Mouse (Mus musculus) forebrain, postnatal 0 days (tissue): ENCODE results near the gene Taf12. TPM values are rescaled to one million over a fixed set of nuclear protein-coding genes. Genes with fewer than 3 reads are reported as not detected.

Experiments
- ATAC-seq: fragments of 200-750 bp; cut with Nextera tagmentation; 2 replicates; pipeline ENCODE4 v1.8.0; 2017; ENCODE audit warnings: mild to moderate bottlenecking, moderate library complexity
- DNase-seq: peaks from one replicate; pipeline ENCODE4 v3.0.0-alpha.2; 2015
- H3K27ac ChIP-seq: fragments of 300-500 bp; sonication (generic); 2 replicates; pipeline ENCODE4 v1.5.1; 2014; ENCODE audit warnings: low read depth, mild to moderate bottlenecking, antibody characterized with exemption, low read length, moderate library complexity, mixed read lengths
- H3K27me3 ChIP-seq: fragments of 300-500 bp; sonication (generic); 2 replicates; pipeline ENCODE4 v1.6.1; 2014; ENCODE audit warnings: mild to moderate bottlenecking, low read length, mixed read lengths; ENCODE audit not compliant: insufficient read depth
- H3K36me3 ChIP-seq: fragments of 300-500 bp; sonication (generic); 2 replicates; pipeline ENCODE4 v1.6.1; 2014; ENCODE audit warnings: mild to moderate bottlenecking, moderate library complexity; ENCODE audit not compliant: insufficient read depth
- H3K4me1 ChIP-seq: fragments of 300-500 bp; sonication (generic); 2 replicates; pipeline ENCODE4 v1.6.1; 2014; ENCODE audit warnings: antibody characterized with exemption; ENCODE audit not compliant: insufficient read depth
- H3K4me2 ChIP-seq: fragments of 300-500 bp; sonication (generic); 2 replicates; pipeline ENCODE4 v1.6.1; 2014; ENCODE audit warnings: low read depth, mild to moderate bottlenecking, moderate library complexity
- H3K4me3 ChIP-seq: fragments of 300-500 bp; sonication (generic); 2 replicates; pipeline ENCODE4 v1.5.1; 2014; ENCODE audit warnings: low read depth, low read length, mixed read lengths
- H3K9ac ChIP-seq: fragments of 300-500 bp; sonication (generic); 2 replicates; pipeline ENCODE4 v1.6.1; 2014; ENCODE audit warnings: mild to moderate bottlenecking
- H3K9me3 ChIP-seq: fragments of 300-500 bp; sonication (generic); 2 replicates; pipeline ENCODE4 v1.6.1; 2016; ENCODE audit warnings: low read length
- CTCF ChIP-seq: sonication (generic); IDR thresholded peaks from 2 replicates; pipeline ENCODE4 v1.5.1; 2016; ENCODE audit warnings: antibody characterized with exemption, control low read depth, low read depth
- WGBS: fragments of 180-500 bp; shearing (Covaris S2); extraction: QIAGEN DNeasy Blood & Tissue Kit; methylation state at CpG from one replicate; pipeline ENCODE4 v1.1.7; 2014; 5-methylcytosine and 5-hydroxymethylcytosine counted together
- polyA plus RNA-seq: library from polyadenylated mRNA; unstranded; fragments of >200 nt; fragmentation: Nextera tagmentation; extraction: Ambion mirVana; gene quantifications from 2 replicates; pipeline ENCODE4 v1.2.1, GENCODE M21; 2015
- total RNA-seq: library from RNA; depleted of rRNA; stranded (reverse); fragments of >200 nt; gene quantifications from 2 replicates; pipeline ENCODE4 v1.2.3, GENCODE M21; 2014

The Taf12 gene
- total and polyA plus RNA-seq, 2 experiments from 2014 or later, result 8.0 to 30.5 TPM

GRCm38 (mm10) chr4:132247451-132247997, 26.7 kb upstream of the Taf12 start:
- H3K36me3 ChIP-seq, result peaks cover 43% of the 10 kb centered on the region
- no peaks in the 10 kb centered on the region for H3K27me3 ChIP-seq
- no peak for DNase-seq
- ATAC-seq, result no peak
- H3K9me3 ChIP-seq, result no peaks in the 10 kb centered on the region
- 82% methylated on average over 5 of the region's 5 CpGs for WGBS
- no peak overlapping the region for H3K4me3 ChIP-seq
- TF ChIP-seq CTCF, result no peak
- no peak overlapping the region for H3K9ac ChIP-seq
- no peak overlapping the region for H3K27ac ChIP-seq
- no peaks in the 10 kb centered on the region for H3K4me1 ChIP-seq
- no peak overlapping the region for H3K4me2 ChIP-seq

GRCm38 (mm10) chr4:132251596-132251995, 22.6 kb upstream of the Taf12 start:
- no peaks in the 10 kb centered on the region for H3K27me3 ChIP-seq
- no peak overlapping the region for H3K4me2 ChIP-seq
- no peak overlapping the region for H3K27ac ChIP-seq
- H3K9me3 ChIP-seq, result no peaks in the 10 kb centered on the region
- DNase-seq (no peak), ATAC-seq (no peak)
- 96% methylated on average over 9 of the region's 9 CpGs for WGBS
- no peak overlapping the region for H3K4me3 ChIP-seq
- H3K4me1 ChIP-seq, result no peaks in the 10 kb centered on the region
- TF ChIP-seq CTCF, result no peak
- H3K36me3 ChIP-seq, result peaks cover 28% of the 10 kb centered on the region
- no peak overlapping the region for H3K9ac ChIP-seq

- Histone ChIP-seq H3K9ac (no peak overlapping the region), H3K4me2 (no peak overlapping the region), H3K4me1 (no peaks in the 10 kb centered on the region), H3K27ac (no peak overlapping the region), H3K27me3 (no peaks in the 10 kb centered on the region), H3K36me3 (peaks cover 20% of the 10 kb centered on the region), H3K4me3 (no peak overlapping the region), H3K9me3 (no peaks in the 10 kb centered on the region)
- 82% methylated on average over 8 of the region's 8 CpGs for WGBS
- DNase-seq (no peak), ATAC-seq (no peak)
- TF ChIP-seq CTCF, result no peak
Observed at GRCm38 (mm10) chr4:132253128-132253527, 21.0 kb upstream of the Taf12 start.

- Histone ChIP-seq H3K9ac (no peak overlapping the region), H3K9me3 (no peaks in the 10 kb centered on the region), H3K27ac (no peak overlapping the region), H3K36me3 (peaks cover 17% of the 10 kb centered on the region), H3K27me3 (no peaks in the 10 kb centered on the region), H3K4me3 (no peak overlapping the region), H3K4me2 (no peak overlapping the region), H3K4me1 (no peaks in the 10 kb centered on the region)
- 71% methylated on average over 2 of the region's 2 CpGs for WGBS
- ATAC-seq (no peak), DNase-seq (no peak)
- no peak for TF ChIP-seq CTCF
Observed at GRCm38 (mm10) chr4:132253622-132254021, 20.6 kb upstream of the Taf12 start.

- H3K4me3 ChIP-seq, result no peak overlapping the region
- H3K27ac ChIP-seq, result no peak overlapping the region
- WGBS, result 79% methylated on average over 3 of the region's 3 CpGs
- ATAC-seq (no peak), DNase-seq (no peak)
- no peak for TF ChIP-seq CTCF
- peaks cover 8% of the 10 kb centered on the region; the same call in 1 of the 2 replicates for H3K4me1 ChIP-seq
- no peak overlapping the region for H3K9ac ChIP-seq
- H3K27me3 ChIP-seq, result no peaks in the 10 kb centered on the region
- H3K36me3 ChIP-seq, result peaks cover 6% of the 10 kb centered on the region
- no peaks in the 10 kb centered on the region for H3K9me3 ChIP-seq
- no peak overlapping the region for H3K4me2 ChIP-seq
Observed at GRCm38 (mm10) chr4:132254986-132255385, 19.2 kb upstream of the Taf12 start.

- 91% methylated on average over 3 of the region's 3 CpGs for WGBS
- TF ChIP-seq CTCF, result no peak
Observed at GRCm38 (mm10) chr4:132256384-132256783, 17.8 kb upstream of the Taf12 start.

GRCm38 (mm10) chr4:132259248-132259647, 14.9 kb upstream of the Taf12 start:
- WGBS, result 79% methylated on average over 4 of the region's 4 CpGs
- ATAC-seq (no peak), DNase-seq (no peak)
- H3K4me3 ChIP-seq, result no peak overlapping the region
- H3K27me3 ChIP-seq, result no peaks in the 10 kb centered on the region
- H3K4me1 ChIP-seq, result peaks cover 13% of the 10 kb centered on the region; the same call in 1 of the 2 replicates
- no peak overlapping the region for H3K27ac ChIP-seq
- TF ChIP-seq CTCF, result no peak
- no peaks in the 10 kb centered on the region for H3K36me3 ChIP-seq
- no peaks in the 10 kb centered on the region for H3K9me3 ChIP-seq
- H3K4me2 ChIP-seq, result no peak overlapping the region
- H3K9ac ChIP-seq, result no peak overlapping the region

More at GRCm38 (mm10) chr4:132256384-132256783, 17.8 kb upstream of the Taf12 start:
- H3K9ac ChIP-seq, result no peak overlapping the region
- no peaks in the 10 kb centered on the region for H3K27me3 ChIP-seq
- DNase-seq (no peak), ATAC-seq (no peak)
- H3K9me3 ChIP-seq, result no peaks in the 10 kb centered on the region
- H3K36me3 ChIP-seq, result no peaks in the 10 kb centered on the region
- no peak overlapping the region for H3K4me2 ChIP-seq
- H3K4me3 ChIP-seq, result no peak overlapping the region
- H3K27ac ChIP-seq, result no peak overlapping the region
- H3K4me1 ChIP-seq, result peaks cover 13% of the 10 kb centered on the region; the same call in 1 of the 2 replicates
